Mouse (Mus musculus): ENCODE measurements around the gene Slbp. TPM values are rescaled to one million over a fixed set of nuclear protein-coding genes. Genes with fewer than 3 reads are reported as not detected.

Slbp gene
- total RNA-seq, 2 experiments from 2014 or later = 154 to 251 TPM

GRCm38 (mm10) chr5:33681611-33682388, 29.4 kb upstream of the Slbp start:
- ATAC-seq (replicated peaks; ENCODE audit: poor library complexity, severe bottlenecking) = peak; percentile 55; the same call in 1 of the 2 replicates

GRCm38 (mm10) chr5:33681044-33681443, 28.7 kb upstream of the Slbp start:
- no peak for ATAC-seq (replicated peaks; ENCODE audit: poor library complexity, severe bottlenecking)

GRCm38 (mm10) chr5:33678244-33678643, 25.9 kb upstream of the Slbp start:
- no peak for ATAC-seq (replicated peaks; ENCODE audit: poor library complexity, severe bottlenecking)

- peak; percentile 66 for ATAC-seq (replicated peaks; ENCODE audit: poor library complexity, severe bottlenecking)
Observed at GRCm38 (mm10) chr5:33675964-33676363, 23.6 kb upstream of the Slbp start.

GRCm38 (mm10) chr5:33674439-33674838, 22.1 kb upstream of the Slbp start:
- ATAC-seq (replicated peaks; ENCODE audit: poor library complexity, severe bottlenecking) = no peak

- no peak for ATAC-seq (replicated peaks; ENCODE audit: poor library complexity, severe bottlenecking)
Observed at GRCm38 (mm10) chr5:33671659-33672058, 19.3 kb upstream of the Slbp start.

- ATAC-seq (replicated peaks; ENCODE audit: poor library complexity, severe bottlenecking) = no peak
Observed at GRCm38 (mm10) chr5:33668223-33668622, 15.8 kb upstream of the Slbp start.

GRCm38 (mm10) chr5:33658664-33659050, 6.3 kb upstream of the Slbp start:
- ATAC-seq (replicated peaks; ENCODE audit: poor library complexity, severe bottlenecking) = peak; percentile 6

GRCm38 (mm10) chr5:33657787-33658663, 5.7 kb upstream of the Slbp start, which contains the start of the genes Tacc3 and Tmem129:
Gene Tacc3 (plus strand): TSS chr5:33658128.
Gene Tmem129 (minus strand): TSS chr5:33658416.
- ATAC-seq (replicated peaks; ENCODE audit: poor library complexity, severe bottlenecking) = peak; percentile 84

- peak; percentile 40 for ATAC-seq (replicated peaks; ENCODE audit: poor library complexity, severe bottlenecking)
Observed at GRCm38 (mm10) chr5:33657251-33657786, 4.9 kb upstream of the Slbp start.

GRCm38 (mm10) chr5:33656739-33657138, 4.4 kb upstream of the Slbp start:
- ATAC-seq (replicated peaks; ENCODE audit: poor library complexity, severe bottlenecking) = no peak

GRCm38 (mm10) chr5:33655251-33655840, 3.0 kb upstream of the Slbp start:
- no peak for ATAC-seq (replicated peaks; ENCODE audit: poor library complexity, severe bottlenecking)

GRCm38 (mm10) chr5:33654424-33654823, 2.0 kb upstream of the Slbp start:
- no peak for ATAC-seq (replicated peaks; ENCODE audit: poor library complexity, severe bottlenecking)

- no peak for ATAC-seq (replicated peaks; ENCODE audit: poor library complexity, severe bottlenecking)
Observed at GRCm38 (mm10) chr5:33652783-33653173, 404 bp upstream of the Slbp start.

- ATAC-seq (replicated peaks; ENCODE audit: poor library complexity, severe bottlenecking) = no peak
Observed at GRCm38 (mm10) chr5:33651541-33651920, 843 bp downstream of the Slbp start.

GRCm38 (mm10) chr5:33651017-33651416, 1.4 kb downstream of the Slbp start:
- no peak for ATAC-seq (replicated peaks; ENCODE audit: poor library complexity, severe bottlenecking)

- peak; percentile 35; the same call in 1 of the 2 replicates for ATAC-seq (replicated peaks; ENCODE audit: poor library complexity, severe bottlenecking)
Observed at GRCm38 (mm10) chr5:33640652-33641051, 11.7 kb downstream of the Slbp start.

GRCm38 (mm10) chr5:33638826-33639225, 13.5 kb downstream of the Slbp start:
- ATAC-seq (replicated peaks; ENCODE audit: poor library complexity, severe bottlenecking) = no peak

GRCm38 (mm10) chr5:33637606-33638350, 14.6 kb downstream of the Slbp start:
- no peak for ATAC-seq (replicated peaks; ENCODE audit: poor library complexity, severe bottlenecking)

GRCm38 (mm10) chr5:33635361-33635760, 17.0 kb downstream of the Slbp start:
- ATAC-seq (replicated peaks; ENCODE audit: poor library complexity, severe bottlenecking) = no peak
